Mouse (Mus musculus) G1E (cell line): ENCODE measurements around the gene Antxrl.

ENCODE experiments used
- CTCF ChIP-seq: IDR thresholded peaks from 2 replicates; pipeline ENCODE4 v1.5.1; 2012; ENCODE audit warnings: low read depth, low read length, inconsistent platforms, mixed read lengths
- GATA1 ChIP-seq: IDR thresholded peaks from 2 replicates; pipeline ENCODE4 v1.6.1; 2012; ENCODE audit warnings: borderline replicate concordance, low read length, inconsistent platforms, mixed read lengths

GRCm38 (mm10) chr14:34120016-34120910 lies 67.8 kb downstream of the Antxrl start:
- TF ChIP-seq CTCF: no peak
- no peak for TF ChIP-seq GATA1
